Mouse (Mus musculus) ES-CJ7 (cell line): ENCODE results near the gene Ring1.
"Not testable (repeated sequence)": the region's sequence is repeated elsewhere in the genome, so short reads cannot be mapped to it uniquely, and the experiment has no call there.

Experiments
- DNase-seq: peaks from one replicate; pipeline ENCODE4 v3.0.0; 2011; ENCODE audit warnings: low read depth, low spot score

Gene Ring1

DNA sequence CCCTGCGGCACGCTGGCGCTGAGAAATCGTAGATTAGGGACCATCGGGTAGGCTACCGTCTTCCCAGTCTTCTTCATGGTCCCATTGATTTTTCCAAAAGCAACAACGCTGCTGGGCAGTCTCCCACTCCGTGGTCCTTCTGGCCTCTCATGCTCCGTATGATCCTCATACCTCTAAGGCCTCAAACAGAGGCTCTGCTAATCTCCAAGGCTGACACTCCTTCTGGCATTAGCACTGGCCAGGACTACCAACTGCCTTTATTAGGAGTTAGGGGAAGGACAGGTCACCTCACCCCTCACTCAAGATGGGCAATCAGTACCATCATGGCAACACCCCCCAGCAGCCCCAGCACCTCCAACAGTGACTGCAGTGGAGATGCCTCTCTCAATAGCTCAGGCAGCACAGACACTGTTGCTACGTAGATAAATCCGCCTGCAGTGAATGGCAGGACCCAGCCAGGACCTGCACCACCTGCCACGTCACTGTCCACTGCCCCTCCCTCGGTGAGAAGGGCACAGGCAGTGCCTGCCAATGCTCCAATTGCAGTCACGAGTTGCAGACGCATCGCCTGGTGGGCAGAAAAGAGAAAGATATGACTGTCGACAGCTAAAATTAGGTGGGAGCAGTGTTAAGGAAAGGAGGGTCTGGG, 4.1 kb upstream of the Ring1 start:
- DNase-seq, result no peak

DNA sequence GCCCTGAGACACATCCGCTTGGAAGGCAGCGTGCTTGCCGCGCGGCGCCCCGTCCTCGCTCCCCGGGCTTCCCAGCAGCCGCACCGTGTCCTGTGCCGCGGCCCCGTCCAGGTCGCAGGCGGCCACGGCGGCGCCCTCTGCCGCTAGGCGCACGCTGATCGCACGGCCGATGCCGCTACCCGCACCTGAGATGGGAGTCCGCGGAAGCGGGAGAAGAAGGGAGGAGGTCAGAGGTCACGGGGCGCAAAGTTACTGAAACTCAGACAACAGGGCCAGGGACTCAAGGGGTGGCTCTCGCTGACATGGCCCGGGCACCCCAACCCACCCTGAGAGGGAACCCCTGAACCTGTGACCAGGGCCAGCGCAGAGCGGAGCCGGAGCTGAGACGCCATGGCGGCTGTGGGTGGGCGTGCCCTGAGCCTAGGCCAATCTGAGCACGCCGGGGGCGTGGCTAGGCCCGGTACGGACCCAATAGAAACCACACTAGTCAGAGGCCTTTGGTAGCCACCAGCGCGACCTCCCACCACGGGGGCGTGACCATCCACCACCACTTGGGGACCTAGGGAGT, 3.3 kb upstream of the Ring1 start, which contains the start of gene H2-Ke6:
Gene H2-Ke6 (minus strand): TSS at position 405 of the 568 bp plus-strand sequence.
- peak; percentile 95 for DNase-seq

DNA sequence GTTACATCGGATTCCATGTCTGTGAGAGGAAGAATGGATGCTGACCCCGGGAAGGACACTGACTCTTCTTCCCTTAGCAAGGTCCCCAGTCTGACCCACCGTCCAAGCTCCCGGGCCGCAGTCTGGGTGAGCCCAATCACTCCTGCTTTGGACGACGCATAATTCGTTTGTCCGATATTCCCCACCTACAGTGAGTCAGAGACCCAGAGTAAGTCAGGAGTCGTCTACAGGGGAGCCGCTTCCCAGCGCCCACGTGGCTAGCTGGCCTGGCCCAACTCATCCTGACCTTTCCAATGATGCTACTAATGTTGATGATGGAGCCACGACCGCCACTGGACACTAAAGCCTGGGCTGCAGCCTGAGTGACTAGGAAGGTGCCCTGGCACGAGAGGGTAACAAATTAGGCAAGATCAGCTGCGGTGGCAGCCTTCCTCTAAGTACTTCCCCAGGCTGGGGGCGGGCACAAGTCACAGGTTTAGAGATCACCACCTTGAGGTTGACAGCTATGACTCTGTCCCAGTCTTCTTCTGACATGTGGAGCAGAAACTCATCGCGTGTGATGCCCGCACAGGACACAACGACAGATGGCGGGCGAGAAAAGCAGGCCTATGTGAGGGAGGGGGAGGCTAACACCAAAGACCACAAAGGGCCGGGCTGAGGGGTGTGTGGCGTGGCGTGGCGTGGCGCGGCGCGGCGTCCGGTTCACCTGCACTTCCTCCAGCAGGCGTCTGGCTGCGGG, 2.6 kb upstream of the Ring1 start:
- DNase-seq, result no peak

DNA sequence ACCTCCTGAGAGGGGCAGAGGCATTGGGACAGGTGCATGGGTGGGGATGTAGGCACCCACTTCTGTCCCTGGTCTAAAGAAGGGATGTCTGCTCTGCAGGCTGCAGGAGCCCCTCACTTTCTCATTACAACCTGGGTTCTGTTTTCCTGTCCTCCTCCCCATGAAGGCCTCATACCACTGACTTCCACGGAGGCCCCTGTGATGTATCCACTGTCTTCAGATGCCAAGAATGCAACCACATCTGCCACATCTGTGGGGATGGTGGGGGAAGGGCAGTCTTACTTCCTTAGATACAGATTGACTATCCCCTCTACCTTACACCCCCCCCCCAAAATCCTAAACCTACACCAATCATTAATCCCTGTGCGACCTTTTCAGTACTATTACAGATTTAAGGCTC, 1.7 kb upstream of the Ring1 start:
- DNase-seq, result no peak

DNA sequence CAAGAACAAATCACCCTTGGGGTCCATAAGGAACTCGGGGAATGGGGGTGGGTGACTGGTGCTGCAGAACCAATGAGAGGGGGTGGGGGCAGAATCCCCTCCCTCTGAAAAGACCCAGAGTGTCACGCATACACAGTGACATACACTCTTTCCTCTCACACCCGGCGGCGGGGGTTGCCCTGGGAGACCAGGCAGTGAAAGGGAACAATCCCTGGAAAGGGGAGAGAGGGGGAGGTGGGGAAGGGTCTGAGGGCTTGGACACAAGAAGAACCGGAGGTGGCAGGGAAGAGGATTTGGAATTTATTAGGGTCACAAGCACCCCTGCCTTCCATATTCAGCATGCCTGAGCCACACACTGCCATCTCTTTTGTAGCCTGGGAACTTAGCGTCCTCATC, 1.3 kb upstream of the Ring1 start:
- DNase-seq, result no peak

DNA sequence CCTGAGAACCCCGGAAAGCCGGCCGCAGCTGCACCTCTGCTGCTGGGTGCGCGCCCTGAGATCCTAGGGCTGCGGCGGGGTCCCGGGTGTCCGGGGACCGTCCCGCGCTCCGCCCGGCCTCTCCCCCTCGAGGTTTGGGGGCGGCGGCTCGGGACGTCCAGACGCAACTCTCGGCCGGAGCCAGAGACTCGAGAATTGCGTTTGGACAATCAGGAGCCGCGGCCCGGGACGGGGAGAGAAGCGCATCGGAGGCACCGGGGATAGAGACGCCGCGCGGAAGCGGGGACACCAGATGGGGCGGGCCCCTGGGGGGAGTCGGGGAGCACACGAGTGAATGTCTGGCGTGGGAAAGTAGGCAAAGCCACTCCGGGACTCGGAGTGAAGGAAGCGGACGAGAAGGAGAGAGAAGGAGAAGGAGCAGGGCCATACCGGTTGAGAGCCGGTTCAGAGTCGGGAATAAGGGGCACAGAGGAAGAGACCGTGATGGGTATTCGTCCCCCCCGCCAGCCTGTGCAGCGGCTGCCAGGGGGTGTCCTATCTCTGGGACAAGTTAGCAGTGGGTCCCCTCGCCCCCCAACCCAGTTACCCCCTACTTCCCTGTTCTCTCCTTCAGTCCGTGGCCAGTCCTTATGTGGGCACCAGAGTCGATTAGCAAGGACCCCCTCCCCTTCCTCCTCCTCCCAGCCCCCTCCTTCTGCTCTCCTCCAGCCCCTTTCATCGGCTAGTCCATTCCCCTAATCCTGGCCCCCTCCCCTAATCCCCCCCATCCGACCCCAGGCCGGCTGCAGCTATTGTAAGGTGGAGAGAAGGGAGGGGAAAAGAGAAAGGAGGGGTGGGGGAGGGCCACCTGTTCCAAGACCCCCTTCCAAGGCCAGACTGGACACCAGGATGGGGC, 628 bp upstream of the Ring1 start:
- DNase-seq, result no peak

DNA sequence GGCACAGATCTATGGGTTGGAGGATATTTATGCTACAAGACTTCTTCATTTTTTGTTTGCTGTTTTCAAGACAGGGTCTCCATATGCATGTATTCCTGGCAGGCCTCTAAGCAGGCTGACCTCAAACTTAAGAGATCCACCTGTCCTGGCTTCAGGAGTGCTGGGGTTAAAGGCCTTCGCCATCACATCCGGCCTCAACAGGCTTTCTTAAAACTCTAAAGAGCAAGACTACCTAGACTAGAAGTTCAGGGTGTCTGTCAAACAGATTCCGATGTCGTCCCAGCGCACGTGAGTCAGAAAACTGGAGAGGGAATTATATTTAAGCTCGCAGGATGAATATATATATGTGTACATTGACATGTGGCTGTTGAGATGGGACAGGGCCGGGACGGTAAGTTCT, 802 bp downstream of the Ring1 start:
- no peak for DNase-seq

DNA sequence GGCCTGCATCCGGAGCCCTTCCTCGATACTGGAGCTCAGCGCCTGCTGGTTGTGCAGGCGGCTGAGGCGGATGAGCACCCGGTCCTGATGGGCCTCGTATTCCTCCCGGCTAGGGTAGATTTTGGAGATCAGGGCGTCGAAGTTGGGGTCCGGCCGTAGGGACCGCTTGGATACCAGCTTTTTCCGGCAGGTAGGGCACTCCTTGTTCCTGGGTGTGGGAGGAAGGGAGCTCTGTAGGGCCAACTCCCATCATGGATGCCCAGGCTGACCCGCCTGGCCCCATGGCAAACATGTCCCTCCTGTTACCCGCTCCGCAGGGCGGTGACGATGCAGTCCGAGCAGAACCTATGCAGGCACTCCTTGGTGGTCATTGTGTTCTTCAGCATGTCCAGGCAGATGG, 1.5 kb downstream of the Ring1 start:
- DNase-seq, result no peak

DNA sequence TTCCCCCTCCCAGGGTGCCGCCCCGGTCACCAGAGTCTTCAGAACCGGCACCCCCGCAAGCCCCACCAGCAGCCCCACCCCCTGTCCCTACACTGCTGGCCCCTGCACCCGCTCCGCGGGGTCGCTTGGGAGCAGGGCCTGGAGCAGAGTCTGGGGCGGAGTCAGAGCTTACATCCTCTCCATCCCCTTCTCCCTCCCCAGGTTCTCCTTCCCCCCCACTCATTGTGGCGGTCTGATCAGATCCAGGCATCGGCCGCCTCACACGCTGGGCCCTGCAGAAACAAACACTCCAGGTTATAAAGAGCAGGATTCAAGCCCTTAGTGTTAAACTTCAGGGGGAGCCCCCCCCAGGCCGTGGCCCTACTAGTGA, 2.1 kb downstream of the Ring1 start:
- DNase-seq, result no peak

DNA sequence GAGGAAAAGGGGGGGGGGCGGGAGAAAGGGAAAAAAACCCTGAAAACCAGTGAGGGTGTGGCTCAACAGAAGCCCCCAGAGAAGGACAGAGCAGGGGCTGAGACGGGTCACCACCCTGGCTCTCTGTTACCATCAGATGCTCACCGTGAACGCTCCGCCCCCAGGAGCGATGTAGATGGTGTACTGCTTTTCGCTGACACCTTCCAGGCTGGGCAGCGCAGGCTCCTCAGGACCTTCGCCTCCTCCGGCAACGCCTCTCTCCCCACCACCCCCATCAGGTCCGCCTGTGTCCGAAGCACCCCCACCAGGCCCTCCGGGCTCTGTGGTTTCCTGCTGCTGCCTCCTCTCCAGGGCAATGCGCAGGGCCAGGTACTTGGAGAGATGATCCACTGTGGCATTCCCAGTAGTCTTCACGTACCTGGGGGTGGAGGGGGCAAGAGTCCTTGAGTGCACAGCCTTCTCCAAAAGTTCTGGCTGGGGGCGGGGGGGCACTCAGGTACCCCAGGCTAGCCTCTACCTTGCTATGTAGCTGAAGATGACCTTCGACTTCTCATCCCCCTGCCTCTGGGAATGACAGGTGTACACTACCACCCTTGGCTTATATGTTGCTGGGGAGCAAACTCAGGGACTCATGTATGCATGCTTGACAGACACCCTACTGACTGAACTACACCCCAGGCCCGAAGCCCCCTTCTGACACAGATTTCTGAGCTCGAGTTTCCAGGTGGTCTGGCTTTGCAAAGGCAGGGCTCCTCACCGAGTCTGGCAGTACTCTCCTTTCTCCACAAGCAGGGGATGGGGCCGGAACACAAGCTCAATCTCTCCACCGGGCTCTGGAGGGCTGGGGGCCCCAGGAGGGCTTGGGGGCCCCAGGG, 2.7 kb downstream of the Ring1 start:
- no peak for DNase-seq

DNA sequence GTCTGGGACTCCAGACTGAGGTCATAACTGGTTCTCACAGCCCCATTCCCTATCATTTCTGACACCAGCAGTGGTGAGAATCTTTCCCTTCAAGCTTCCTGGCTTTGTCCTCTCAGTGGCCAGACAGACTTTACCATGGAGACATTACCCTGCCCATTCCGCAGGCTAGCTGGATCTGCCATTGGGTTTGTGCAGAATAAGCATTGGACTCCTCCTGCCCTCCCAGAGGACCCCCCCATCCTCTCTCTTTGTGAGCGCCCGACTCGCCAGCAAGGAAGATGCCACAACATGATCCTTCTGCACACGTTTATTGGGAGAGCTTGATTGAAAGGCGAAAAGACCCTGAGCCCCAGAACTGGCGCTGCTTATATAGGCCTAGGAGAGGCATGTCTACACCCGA, 11.0 kb downstream of the Ring1 start:
- DNase-seq, result peak; percentile 2

DNA sequence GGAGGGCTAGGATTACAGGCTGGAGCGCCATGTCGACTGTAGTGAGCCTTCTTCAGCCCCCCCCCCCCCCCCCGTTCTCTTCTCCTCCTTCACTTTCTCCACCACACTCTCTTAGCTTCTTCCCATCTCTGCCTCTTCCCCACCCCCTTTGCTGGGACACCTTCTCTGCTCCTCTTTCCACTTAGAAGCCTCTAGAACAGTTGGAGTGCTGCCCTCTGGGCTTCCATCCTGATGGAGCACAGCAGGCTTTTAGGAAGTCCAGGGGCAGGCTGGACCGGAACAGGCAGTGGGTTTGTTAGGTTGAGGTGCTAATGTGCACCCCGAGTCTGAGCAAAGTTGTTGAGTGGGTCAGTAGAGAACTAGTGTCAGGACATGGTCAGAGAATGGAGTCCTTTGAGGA, 14.3 kb downstream of the Ring1 start:
- no peak for DNase-seq

DNA sequence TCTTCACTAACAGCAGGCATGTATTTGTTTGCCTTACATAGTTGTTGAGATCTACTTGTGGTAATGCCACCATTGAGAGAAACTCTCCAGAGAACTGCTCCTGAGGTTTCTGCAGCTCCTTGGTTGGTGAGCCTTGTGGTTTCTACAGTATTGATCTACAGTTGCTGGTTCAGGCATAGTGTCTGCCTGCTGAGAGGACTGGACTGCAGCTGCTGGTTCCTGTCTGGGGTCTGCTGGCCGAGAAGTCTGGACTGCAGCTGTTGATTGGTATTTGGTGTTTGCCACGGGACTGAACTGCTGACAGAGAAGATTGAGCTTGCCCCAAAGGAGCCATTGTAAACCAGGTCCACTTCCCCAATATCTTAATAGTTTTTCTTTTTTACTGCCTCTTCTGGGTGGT, 17.9 kb downstream of the Ring1 start:
- no peak for DNase-seq

DNA sequence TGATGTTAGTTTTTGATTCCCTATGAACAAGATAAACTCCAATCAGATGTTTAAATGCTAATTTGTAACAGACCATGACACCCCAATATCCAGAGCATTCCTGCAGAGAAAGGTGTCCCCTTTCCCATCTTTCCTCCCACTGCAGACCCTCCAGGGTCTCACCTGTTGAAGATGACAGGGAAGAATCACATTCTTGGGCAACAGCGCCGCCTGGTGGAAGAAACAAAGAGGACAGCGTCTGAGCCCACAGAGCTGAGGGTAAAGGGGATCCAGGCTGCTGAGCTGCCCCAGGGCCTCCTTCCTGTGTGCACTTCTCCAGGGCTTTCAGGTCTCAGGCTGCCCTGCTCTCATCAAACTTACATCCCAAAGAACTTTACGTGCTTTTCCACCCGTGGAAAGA, 21.1 kb downstream of the Ring1 start:
- peak; percentile 74 for DNase-seq

DNA sequence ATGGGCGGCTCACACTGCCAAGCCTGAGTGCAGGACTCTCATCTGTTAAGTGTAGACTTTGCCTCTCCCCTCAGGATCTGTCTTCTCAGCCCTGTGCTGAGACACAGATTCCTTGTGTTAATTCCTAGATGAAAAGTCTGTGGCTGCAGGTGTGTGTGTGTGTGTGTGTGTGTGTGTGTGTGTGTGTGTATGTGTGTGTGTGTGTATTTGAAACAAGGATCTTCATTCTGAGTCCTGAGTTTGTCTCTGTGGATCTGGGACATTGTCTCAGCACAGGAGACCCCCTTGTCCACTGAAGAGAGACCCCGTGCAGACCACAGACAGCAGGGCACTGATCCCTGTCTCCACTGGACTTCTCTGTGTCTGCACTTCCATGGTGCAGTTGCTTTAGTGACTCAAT, 23.7 kb downstream of the Ring1 start:
- DNase-seq, result not testable (repeated sequence)

DNA sequence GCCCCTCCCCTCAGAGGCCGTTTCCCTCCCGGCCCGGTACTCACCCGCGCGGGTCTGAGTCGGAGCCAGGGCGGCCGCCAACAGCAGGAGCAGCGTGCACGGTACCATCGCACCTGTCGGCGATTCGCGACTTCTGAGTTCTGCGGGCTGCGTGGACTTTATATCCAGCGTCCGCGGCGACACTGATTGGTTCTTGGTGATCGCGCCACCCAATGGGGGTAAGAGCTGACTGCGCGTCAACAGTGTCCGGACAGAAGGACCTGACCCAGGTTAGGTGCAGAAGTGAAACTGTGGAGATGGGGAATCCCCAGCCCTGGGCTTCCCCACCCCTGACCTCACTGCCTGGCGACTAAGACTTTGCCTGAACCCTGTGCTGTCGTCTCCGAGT, 24.3 kb downstream of the Ring1 start, which contains the start of gene H2-K1:
Gene H2-K1 (minus strand): TSS at position 198 of the 388 bp plus-strand sequence.
- DNase-seq, result peak; percentile 86

DNA sequence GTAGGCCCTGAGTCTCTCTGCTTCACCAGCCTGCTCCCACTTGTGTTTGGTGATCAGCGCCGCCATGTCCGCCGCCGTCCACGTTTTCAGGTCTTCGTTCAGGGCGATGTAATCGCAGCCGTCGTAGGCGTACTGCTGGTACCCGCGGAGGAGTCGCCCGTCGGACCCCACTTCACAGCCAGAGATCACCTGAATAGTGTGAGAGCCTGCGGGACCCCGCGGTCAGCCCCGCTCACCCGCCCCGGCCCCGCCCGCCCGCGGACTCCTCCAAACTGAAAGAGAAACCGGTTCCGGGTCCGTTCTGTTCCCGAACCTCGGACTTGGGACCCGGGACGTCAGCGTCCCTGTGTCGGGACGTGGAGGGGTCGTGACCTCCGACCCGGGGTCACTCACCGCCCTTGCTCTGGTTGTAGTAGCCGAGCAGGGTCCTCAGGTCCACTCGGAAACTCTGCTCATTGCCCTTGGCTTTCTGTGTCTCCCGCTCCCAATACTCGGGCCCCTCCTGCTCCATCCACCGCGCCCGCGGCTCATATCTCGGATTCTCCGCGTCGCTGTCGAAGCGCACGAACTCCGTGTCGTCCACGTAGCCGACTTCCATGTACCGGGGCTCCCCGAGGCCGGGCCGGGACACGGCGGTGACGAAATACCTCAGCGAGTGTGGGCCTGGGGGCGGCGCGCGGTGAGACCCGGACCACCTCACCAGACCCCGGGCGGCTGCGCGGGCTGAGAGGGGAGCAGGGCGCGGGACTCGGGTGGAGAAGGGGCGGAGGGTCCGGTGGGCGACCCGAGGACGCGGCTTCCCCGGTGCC, 24.9 kb downstream of the Ring1 start:
- DNase-seq, result peak; percentile 18

DNA sequence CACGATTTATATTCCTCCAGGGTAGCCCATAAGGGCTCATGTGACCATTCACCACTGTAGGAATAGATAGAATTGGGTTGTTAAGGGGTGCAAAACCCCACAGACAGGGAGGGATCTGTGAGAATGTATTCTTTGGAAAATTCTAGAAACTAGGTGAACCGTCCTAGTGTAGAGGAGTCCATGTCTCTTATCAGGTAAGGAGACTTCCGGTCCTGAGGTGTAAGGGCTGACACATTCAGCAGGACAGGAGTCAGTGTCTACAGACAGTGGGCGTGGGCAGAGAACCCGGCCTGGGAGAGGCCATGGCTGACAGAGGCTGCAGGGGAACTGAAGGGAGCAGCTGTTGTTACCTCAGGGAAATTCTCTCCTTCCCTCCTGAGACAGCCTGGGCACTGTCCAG, 25.8 kb downstream of the Ring1 start:
- peak; percentile 12 for DNase-seq

DNA sequence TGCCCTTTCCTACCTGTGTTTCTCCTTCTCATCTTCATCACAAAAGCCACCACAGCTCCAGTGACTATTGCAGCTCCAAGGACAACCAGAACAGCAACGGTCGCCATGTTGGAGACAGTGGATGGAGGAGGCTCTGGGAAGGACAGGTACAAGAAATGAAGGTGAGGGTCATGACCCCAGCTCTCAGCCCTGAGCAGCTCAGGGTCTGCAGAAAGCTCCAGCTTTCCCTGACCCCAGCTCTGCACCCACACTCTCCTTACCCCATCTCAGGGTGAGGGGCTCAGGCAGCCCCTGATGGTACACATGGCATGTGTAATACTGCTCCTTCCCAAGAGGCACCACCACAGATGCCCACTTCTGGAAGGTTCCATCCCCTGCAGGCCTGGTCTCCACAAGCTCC, 27.5 kb downstream of the Ring1 start:
- peak; percentile 1 for DNase-seq

DNA sequence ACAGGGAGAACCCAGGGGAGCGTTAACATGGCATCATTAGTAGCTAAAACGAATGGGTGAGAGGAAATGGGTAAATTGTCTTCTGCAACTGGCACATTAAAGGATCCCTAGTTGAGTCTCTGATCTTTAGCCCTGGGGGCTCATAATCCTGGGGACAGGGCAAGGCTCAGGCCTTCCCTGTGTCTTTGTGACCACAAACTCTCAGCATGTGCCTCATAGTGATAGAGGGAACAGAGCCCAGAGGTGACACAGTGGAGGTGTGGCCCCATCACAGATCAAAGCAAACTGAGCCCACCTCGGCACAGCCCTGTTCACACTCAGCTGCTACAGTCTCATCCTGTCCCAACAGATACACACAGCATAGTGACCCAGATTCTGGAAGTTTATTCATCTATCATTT, 28.8 kb downstream of the Ring1 start:
- peak; percentile 1 for DNase-seq
